Mouse (Mus musculus) adrenal gland, adult 2 months (tissue): Measurements from ENCODE around the gene Pak2. TPM values are rescaled to one million over a fixed set of nuclear protein-coding genes. Genes with fewer than 3 reads are reported as not detected.

Experiments used
- DNase-seq: peaks from one replicate; pipeline ENCODE4 v3.0.0; 2021
- microRNA-seq, 2 experiments: library from miRNA; unstranded; fragments of <30 nt; microRNA quantifications; one replicate each; pipeline ENCODE4 v1.2.0; 2021
- polyA plus RNA-seq: library from polyadenylated mRNA; depleted of rRNA; stranded (reverse); fragments of >200 nt; gene quantifications from 2 replicates; pipeline ENCODE4 v1.2.3, GENCODE M21; 2012; rRNA removed
- total RNA-seq, 2 experiments: library from RNA; stranded (reverse); gene quantifications; 2 replicates each; pipeline ENCODE4 v1.2.3; 2021

Gene Pak2
- total and polyA plus RNA-seq, 3 experiments: 20.6 to 57.5 (median 50.4) TPM

DNA sequence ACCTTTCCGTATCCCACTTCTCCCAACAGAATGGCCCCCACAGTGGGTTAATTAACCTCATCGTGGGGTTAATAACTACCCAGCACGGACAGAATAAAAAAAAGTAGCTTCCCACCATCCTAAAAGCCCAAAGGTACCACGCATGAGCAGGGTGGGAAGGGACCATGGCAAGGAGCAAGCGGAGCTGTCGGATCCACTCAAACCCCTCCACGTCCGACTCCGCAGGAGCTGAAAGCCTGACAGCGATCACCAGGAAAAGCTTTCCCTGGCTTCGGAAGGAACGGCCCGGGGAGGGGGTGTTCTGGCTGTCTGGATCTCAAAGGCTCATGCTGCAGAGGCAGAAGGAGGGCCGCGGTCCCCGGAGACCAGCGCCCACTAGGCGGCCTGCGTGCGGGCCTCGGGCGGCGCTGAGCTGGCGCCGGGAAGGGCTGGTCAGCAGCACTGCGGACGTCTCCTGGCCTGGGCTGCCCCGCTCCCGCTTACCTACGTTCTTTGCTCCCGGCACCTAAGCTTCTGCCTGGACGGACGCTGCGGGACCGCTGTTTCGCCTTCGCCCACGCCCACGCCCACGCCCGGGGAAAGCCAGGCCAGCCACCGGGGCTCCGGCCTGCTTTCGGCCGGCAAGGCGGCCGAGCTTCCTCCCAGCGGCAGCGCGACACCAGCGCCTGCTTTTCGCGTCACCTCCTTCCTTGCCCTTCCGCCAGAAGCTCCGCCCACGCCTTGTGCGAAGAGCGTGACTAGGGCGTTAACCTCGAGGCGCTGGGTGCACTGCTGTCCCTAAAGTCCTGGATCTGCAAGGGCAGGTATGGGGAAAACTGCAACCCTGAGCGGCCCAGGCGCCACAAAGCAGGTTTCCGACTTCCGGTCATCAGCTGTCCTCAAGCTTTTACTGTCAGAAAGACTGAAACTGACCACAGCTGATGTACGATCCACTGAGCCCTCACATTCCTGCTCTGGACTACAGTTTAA lies 76.3 kb downstream of the Pak2 start, which contains the start of gene Senp5:
Gene Senp5 (minus strand): TSS at position 779 of the 969 bp plus-strand sequence.
- DNase-seq: peak; percentile 96

DNA sequence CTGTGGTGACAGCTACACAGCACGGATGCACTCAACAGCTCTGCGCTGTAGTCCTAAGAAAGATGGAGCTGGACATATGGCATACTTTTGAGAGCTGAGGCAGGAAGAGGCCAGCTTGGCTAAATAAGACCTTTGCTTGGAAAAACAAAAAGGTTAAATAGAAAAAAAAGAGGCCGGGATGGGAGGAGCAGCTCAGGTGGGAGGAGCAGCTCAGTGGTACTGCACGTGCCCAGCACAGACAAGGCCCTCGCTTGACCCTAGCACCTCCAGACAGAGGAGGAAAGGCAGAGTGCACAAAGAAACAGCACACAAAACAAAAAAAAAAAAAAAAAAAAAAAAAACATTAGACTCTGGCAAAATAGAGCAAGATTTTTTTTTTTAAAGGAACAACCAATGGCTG lies 82.8 kb downstream of the Pak2 start:
- DNase-seq: no peak

DNA sequence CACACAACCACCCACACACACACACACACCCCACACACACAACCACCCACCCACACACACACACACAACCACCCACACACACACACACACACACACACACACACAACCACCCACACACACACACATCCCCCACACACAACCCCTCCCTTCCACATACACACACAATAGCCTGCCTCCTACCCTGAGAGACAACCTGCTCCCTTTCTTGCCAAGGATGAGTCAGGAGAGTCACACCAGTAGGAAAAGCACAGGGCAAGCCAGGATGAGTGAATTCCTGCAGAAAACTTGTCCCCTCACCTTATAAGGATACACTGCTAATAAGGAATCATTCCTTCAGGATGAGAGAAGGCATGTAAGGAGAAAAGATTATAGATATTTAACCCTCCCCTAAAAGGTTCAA lies 85.2 kb downstream of the Pak2 start:
- peak; percentile 14 for DNase-seq

DNA sequence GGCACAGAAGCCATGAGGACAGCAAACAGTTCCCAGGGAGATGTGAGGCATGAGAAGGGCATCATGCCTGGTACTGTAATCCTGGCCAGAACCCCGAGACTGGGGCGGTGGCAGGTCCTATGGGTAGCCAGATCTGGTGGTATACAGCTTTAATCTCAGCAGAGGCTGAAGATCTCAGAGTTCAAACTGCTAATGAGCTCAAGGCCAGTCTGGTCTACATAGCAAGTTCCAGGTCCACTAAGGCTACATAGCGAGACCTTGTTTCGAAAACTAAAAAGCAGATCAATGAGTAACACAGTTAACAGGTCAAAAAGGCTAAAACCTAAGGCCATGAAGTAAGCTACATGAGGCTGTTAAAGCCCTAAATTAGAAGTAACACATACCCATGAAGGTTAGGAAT lies 85.9 kb downstream of the Pak2 start:
- peak; percentile 18 for DNase-seq

DNA sequence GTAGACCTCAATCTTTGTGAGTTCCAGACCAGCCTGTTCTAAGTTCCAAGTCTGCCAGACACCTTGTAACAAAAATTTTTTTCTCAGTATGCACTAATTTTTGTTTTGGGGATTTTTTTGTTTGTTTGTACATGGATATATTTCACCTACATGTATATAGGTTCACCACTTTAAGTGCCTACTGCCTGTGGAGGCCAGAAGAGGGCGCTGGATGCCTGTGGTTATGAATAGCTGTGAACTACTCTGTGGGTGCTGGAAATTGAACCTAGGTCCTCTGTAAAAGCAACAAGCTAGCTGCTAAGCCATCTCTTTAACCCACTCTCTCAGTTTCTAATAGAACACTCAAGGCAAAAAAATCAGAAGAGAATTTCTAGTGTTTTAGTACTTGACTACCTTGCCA lies 87.1 kb downstream of the Pak2 start:
- DNase-seq: no peak

DNA sequence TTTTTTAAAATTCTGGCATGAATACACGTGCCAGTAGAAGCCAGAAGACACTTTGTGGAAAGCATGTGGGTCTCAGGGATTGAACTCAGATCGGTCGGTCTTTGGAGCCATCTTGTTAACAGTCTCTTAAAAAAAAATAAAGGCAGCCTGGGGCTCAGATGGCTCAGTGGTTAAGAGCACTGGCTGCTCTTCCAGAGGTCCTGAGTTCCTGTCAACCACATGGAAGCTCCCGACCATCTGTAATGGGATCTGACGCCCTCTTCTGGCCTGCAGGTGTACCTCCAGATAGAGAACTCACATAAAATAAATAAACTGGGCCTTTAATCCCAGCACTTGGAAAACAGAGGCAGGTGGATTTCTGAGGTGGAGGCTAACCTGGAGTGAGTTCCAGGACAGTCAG lies 98.2 kb downstream of the Pak2 start:
- no peak for DNase-seq

DNA sequence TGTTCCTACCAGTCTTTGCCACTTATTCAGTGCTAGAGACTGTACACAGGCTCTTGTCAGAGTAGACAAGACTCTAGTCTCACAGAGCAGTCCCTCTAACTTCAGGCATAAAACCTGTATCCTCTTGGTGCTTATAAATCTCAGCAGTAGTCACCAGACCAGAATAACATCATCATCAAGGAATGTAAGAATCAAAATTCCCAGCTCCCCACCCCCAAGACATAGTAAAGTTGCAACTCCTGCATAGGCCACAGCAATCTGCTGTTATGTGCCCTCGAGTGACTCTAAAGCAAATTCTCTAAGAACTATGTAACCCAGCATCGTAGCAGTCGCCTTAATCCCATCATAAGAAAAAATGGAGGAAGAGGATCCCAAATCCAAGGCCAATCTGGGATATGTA lies 99.6 kb downstream of the Pak2 start:
- no peak for DNase-seq

DNA sequence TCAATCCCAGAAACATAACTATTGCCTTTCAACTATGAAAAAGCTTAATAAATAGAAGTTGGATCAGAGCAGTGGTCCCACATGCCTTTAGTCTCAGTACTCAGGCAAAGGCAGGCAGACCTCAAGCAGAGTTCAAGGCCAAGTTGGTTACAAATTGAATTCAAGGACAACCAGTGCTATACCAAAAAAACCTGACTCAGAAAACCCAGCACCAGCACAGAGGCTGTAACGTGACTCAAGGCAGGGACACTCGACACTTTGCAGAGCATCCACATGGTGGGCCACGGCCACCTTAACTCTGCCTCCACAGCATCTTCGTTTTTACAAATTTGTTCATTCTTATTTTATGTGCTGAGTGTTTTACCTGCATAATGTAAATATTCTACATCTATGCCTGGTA lies 103.9 kb downstream of the Pak2 start:
- DNase-seq: peak; percentile 38

Small RNAs within 50 kb of the gene (microRNA-seq; reads per million reads assigned to microRNA genes)
- gene Gm26269: 0 reads per million in 2 experiments

Other genes starting within 250 kb of the Pak2 start
- not detected for gene Meltf, start 200.5 kb downstream of the Pak2 start, total RNA-seq
- gene Meltf, start 200.5 kb downstream of the Pak2 start, polyA plus RNA-seq: 0.02 and 0.04 TPM in 2 replicates
- gene Pigz, start 145.5 kb downstream of the Pak2 start, total RNA-seq: 1 to 10 TPM in 1 of 2 experiments, under 1 TPM in 1; 0.35 to 1.3 TPM
- 0.71 and 1.3 TPM in 2 replicates for gene Pigz, start 145.5 kb downstream of the Pak2 start, polyA plus RNA-seq
- 10 to 100 TPM; 40.5 to 47.4 TPM for gene 0610012G03Rik, start 130.8 kb downstream of the Pak2 start, total RNA-seq
- 143 and 164 TPM in 2 replicates for gene 0610012G03Rik, start 130.8 kb downstream of the Pak2 start, polyA plus RNA-seq
- gene Ncbp2, start 130.8 kb downstream of the Pak2 start, total RNA-seq: 10 to 100 TPM; 45.1 to 54.0 TPM
- gene Ncbp2, start 130.8 kb downstream of the Pak2 start, polyA plus RNA-seq: 2.3 and 6.0 TPM in 2 replicates
- 10 to 100 TPM; 19.1 to 26.3 TPM for gene Senp5, start 76.1 kb downstream of the Pak2 start, total RNA-seq
- gene Senp5, start 76.1 kb downstream of the Pak2 start, polyA plus RNA-seq: 1.6 and 1.7 TPM in 2 replicates
- 10 to 100 TPM; 30.8 to 35.5 TPM for gene Pigx, start 20.4 kb upstream of the Pak2 start, total RNA-seq
- gene Pigx, start 20.4 kb upstream of the Pak2 start, polyA plus RNA-seq: 27.6 and 40.0 TPM in 2 replicates
- gene Cep19, start 20.5 kb upstream of the Pak2 start, total RNA-seq: 10 to 100 TPM in 1 of 2 experiments, 1 to 10 TPM in 1; 8.0 to 15.4 TPM
- gene Cep19, start 20.5 kb upstream of the Pak2 start, polyA plus RNA-seq: 29.9 and 33.1 TPM in 2 replicates
- gene Nrros, start 86.3 kb upstream of the Pak2 start, total RNA-seq: 1 to 10 TPM; 4.1 to 6.3 TPM
- 13.4 and 14.1 TPM in 2 replicates for gene Nrros, start 86.3 kb upstream of the Pak2 start, polyA plus RNA-seq
- gene Bex6, start 100.5 kb upstream of the Pak2 start, total RNA-seq: not detected
- not detected in 2 replicates for gene Bex6, start 100.5 kb upstream of the Pak2 start, polyA plus RNA-seq
- 10 to 100 TPM; 12.8 to 16.8 TPM for gene Fbxo45, start 167.8 kb upstream of the Pak2 start, total RNA-seq
- 3.3 and 3.9 TPM in 2 replicates for gene Fbxo45, start 167.8 kb upstream of the Pak2 start, polyA plus RNA-seq
- 10 to 100 TPM; 10.2 to 16.1 TPM for gene Wdr53, start 167.9 kb upstream of the Pak2 start, total RNA-seq
- gene Wdr53, start 167.9 kb upstream of the Pak2 start, polyA plus RNA-seq: 0.62 and 1.6 TPM in 2 replicates
- not detected for gene Smco1, start 192.1 kb upstream of the Pak2 start, total RNA-seq
- gene Smco1, start 192.1 kb upstream of the Pak2 start, polyA plus RNA-seq: not detected in 2 replicates
- gene Rnf168, start 198.1 kb upstream of the Pak2 start, total RNA-seq: 10 to 100 TPM; 20.4 to 24.8 TPM
- 9.2 and 11.3 TPM in 2 replicates for gene Rnf168, start 198.1 kb upstream of the Pak2 start, polyA plus RNA-seq